Mouse (Mus musculus): ENCODE results near the gene Btc. TPM values are rescaled to one million over a fixed set of nuclear protein-coding genes. Genes with fewer than 3 reads are reported as not detected.

The Btc gene
- polyA plus RNA-seq, 1 experiment from 2014 or later = not detected

DNA sequence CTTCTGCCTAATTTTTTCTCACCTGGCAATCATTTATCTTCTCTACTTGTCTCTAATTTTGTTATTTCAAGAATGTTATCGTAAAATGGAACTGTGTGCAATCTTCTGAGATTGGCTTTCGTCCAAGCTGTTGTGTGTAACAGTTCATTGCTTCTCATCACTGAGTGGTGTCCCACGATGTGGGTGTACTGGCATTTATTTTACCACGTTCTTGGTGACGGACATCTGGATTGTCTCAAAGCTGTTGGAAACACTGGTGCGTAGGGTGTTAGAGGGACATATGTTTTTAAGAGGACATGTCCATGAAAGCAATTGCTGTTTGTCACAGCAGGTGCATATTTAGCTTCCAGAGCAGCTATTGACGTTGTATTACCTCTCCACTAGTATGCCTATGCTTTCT, 94.2 kb downstream of the Btc start:
- Histone ChIP-seq H3K9ac (replicated peaks) (no peak overlapping the region), H3K4me2 (replicated peaks) (no peak overlapping the region), H3K4me3 (replicated peaks) (no peak overlapping the region), H3K9me3 (no peaks in the 10 kb centered on the region), H3K27ac (no peak overlapping the region), H3K27me3 (no peaks in the 10 kb centered on the region), H3K4me1 (replicated peaks) (no peaks in the 10 kb centered on the region), H3K36me3 (no peaks in the 10 kb centered on the region)
- ATAC-seq = no peak
- 82% methylated on average over 7 of the region's 7 CpGs for WGBS

DNA sequence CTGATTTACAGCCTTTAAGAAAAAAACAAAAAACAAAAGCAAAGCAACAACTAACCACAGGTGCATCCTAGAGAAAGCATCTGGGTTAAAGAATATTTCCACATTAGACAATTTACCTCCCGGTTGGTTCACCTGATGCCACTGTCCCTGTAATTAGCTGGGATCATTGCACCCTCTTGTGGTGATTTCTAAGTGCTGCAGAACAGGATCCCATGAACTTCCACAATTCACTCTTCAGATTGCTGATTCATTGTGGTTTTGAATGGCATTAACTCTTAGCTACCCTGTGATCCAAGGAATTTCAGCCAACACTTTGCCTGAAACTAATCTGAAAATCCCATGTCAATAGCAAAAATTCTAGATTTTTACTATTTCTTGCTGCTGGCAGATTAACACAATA, 94.9 kb downstream of the Btc start:
- H3K9ac ChIP-seq (replicated peaks) = no peak overlapping the region
- H3K4me3 ChIP-seq (replicated peaks) = no peak overlapping the region
- 17% methylated on average over 1 of the region's 1 CpGs for WGBS
- H3K27ac ChIP-seq = no peak overlapping the region
- H3K36me3 ChIP-seq = no peaks in the 10 kb centered on the region
- peak; percentile 65 for ATAC-seq
- H3K27me3 ChIP-seq = no peaks in the 10 kb centered on the region
- H3K4me1 ChIP-seq (replicated peaks) = no peaks in the 10 kb centered on the region
- H3K4me2 ChIP-seq (replicated peaks) = no peak overlapping the region
- H3K9me3 ChIP-seq = no peaks in the 10 kb centered on the region

Other genes starting within 250 kb of the Btc start
- 4.7 and 5.2 TPM in 2 replicates for gene Parm1, start 114.6 kb upstream of the Btc start, polyA plus RNA-seq (2015; fragmentation: Nextera tagmentation; extraction: Ambion mirVana)

All from midbrain, embryonic 13.5 days (tissue).